Mouse (Mus musculus) heart, postnatal 0 days (tissue): Measurements from ENCODE around the gene Traf3.

Experiments used
- CTCF ChIP-seq: IDR thresholded peaks from 2 replicates; pipeline ENCODE4 v1.5.1; 2016; ENCODE audit warnings: antibody characterized with exemption, control low read depth, low read depth
- EP300 ChIP-seq: IDR thresholded peaks from 2 replicates; pipeline ENCODE4 v1.6.1; 2016; ENCODE audit warnings: antibody characterized with exemption, low read depth

GRCm38 (mm10) chr12:111152579-111152978, 13.6 kb upstream of the Traf3 start:
- TF ChIP-seq CTCF (no peak), EP300 (no peak)
